Mouse (Mus musculus): ENCODE measurements around the gene Cyb5r3. TPM values are rescaled to one million over a fixed set of nuclear protein-coding genes. Genes with fewer than 3 reads are reported as not detected.

The Cyb5r3 gene
- total RNA-seq, 2 experiments from 2014 or later, result 319 to 365 TPM

DNA sequence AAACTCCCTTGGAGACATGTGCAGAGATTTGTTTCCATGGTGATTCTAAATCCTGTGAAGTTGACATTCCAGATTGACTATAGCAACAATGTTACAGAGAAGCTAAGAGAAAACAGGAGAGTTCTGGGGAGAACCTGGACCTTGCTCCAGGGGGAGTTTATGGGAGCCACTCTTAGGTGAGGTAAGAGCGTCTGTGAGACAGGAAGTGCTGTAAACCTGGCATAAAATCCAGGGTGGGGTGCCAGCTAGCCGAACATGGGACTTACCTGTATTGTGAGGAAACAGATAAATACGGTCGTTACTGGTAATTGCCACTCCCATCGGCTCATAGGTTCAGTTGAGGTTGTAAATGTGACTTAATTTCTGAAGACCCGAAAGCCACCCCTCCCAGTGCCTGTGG lies 66.0 kb downstream of the Cyb5r3 start:
- no peak for DNase-seq

Other genes starting within 250 kb of the Cyb5r3 start
- 100 to 1,000 TPM in 1 of 2 experiments, 10 to 100 TPM in 1; 94.4 to 104 TPM for gene Tcf20, start 184.7 kb downstream of the Cyb5r3 start, total RNA-seq (2021)
- gene Nfam1, start 139.3 kb downstream of the Cyb5r3 start, total RNA-seq (2021), result 1 to 10 TPM; 2.2 to 3.3 TPM
- gene Serhl, start 83.1 kb downstream of the Cyb5r3 start, total RNA-seq (2021), result 10 to 100 TPM; 42.6 to 59.9 TPM
- gene Rrp7a, start 49.8 kb downstream of the Cyb5r3 start, total RNA-seq (2021), result 100 to 1,000 TPM; 108 to 127 TPM
- gene Poldip3, start 23.2 kb downstream of the Cyb5r3 start, total RNA-seq (2021), result 100 to 1,000 TPM; 106 to 108 TPM
- gene A4galt, start 79.2 kb upstream of the Cyb5r3 start, total RNA-seq (2021), result 10 to 100 TPM in 1 of 2 experiments, 1 to 10 TPM in 1; 6.6 to 10.9 TPM
- gene Arfgap3, start 177.7 kb upstream of the Cyb5r3 start, total RNA-seq (2021), result 10 to 100 TPM; 31.2 to 38.4 TPM